Mouse (Mus musculus) lung, postnatal 36 days (tissue): Measurements from ENCODE around the gene Sufu.
A peak's percentile ranks its signal among the peaks of the same experiment; 100 is the strongest.

ENCODE experiments used
- DNase-seq: peaks from one replicate; pipeline ENCODE4 v3.0.0; 2022; ENCODE audit warnings: mixed read lengths

Gene Sufu

DNA sequence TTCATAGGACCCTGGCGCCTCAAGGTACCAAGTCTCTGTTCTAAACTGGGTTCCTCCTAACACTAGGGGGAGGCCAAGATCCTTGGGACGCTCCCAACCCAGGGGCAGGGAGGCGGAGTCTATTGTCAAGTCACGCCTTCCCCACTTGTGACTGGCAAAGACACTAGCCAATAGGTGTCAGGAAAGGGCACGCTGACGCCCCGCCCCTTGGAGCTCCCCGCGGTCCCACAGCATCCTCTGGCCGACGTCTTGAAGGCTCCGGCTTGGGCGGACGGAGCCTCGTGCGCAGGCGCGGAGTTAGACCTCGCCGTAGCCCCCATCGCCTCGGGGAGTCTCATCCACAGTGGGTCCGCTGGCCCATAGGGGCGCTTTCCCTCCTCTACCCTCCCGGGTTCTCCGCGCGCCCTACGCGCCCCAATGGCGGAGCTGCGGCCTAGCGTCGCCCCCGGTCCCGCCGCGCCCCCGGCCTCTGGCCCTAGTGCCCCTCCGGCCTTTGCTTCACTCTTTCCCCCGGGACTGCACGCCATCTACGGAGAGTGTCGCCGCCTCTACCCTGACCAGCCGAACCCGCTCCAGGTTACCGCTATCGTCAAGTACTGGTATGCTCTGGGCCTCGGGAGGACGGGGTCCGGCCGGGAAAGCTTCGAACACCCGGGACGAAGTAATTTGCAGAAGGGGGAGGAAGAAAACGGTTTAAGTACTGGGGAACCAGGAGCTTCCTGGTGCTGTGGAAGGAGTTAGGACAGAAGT lies at the start of gene Sufu:
Gene Sufu (plus strand): TSS at position 211 of the 750 bp plus-strand sequence.
- DNase-seq: peak; percentile 99

DNA sequence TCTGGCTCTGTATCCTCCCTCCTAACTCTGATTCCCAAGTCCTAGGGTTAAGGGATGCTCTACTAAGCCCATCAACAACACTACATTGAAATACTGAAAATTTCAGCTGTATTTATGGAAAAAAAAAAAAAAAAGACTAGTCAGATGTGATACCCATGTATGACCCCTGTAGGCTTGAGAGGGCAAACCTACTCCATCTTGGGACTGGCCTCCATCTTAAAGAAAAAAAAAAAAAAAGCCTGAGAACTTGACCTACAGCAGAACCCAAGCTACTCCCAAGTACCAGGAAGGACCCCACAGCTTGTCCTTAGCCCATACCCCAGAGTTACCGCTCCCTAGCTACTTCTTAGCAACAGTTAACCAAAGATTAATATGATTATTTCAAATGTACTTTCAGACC lies 49.5 kb upstream of the Sufu start:
- DNase-seq: no peak

DNA sequence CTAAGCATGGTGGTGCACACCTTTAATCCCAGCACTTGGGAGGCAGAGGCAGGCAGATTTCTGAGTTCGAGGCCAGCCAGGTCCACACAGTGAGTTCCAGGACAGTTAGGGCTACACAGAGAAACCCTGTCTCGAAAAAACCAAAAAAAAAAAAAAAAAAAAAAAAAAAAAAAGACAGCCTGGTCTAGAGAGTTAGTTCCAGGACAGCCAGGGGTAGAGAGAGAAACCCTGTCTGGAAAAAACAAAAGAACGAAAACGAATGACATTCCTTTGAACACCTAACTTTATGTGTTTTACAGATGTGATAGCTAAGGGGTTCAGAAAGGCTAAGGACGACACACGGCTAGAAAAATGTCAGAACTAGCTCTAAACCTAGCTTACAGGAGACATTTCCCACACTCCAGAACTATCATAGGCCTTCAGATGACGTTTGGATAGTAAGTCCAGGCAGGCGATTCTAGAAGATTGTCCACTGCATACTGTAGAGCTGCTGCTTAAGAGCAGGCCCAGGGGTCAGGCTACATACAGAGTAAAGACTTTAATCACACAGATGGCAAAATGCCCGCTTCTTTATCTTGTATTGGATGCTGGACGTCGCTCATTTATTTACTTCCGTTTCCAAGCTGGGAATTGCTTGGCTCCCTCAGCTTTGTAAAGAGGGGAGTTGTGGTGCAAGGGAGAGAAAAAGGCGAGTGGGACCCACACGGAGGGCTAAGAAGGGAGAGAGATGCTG lies 48.6 kb upstream of the Sufu start:
- DNase-seq: peak; percentile 20

DNA sequence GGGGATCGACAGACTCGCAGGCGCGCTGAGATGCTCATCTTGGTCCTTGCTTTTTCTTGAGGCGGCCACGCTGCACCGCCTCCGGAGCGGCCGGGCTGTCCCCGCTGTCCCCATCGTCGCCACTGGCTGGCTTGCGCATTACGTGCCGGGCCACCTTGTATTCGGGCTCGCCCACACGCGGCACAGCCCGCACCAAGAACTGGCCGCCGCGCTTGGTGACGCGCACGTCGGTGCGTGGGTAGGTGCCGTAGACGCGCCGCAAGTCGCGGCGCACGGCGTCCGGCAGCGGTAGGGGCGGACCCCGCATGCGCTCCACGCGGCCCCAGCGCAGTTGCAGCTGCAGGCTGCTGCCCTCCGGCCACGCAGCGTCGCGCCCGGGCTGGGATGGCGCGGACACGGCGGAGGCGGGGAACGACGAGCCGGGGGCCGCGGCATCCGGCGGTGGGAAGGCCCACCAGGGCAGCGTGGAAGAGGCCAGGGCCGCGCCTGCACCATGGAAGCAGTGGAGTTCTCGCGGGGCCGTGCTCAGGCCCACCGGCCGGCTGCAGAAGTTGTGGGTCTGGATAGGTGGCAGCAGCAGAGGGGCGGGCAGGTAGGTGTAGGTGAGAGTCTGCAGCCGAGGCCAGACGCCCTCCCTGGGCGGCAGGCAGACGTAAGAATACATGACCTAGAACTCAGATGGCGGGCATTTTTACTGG lies 47.8 kb upstream of the Sufu start:
- peak; percentile 71 for DNase-seq

DNA sequence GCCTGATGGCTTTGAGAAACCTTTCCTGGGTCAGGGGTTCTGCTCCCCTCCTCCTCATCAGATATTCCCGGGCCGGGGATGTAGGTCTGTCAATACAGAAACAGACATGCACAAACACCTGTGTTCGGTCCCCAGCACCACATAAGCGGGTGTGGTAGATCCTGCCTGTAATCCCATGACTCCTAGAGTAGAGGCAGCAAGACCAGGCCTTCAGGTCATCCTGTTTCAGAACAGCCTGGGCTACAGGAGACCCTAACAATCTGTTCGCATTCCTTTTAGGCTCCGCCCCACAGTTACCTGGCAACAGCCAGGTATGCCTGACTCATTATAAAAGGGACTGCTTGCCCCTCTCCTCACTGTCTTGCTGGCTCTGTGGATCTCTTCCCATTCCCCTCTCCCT lies 47.1 kb upstream of the Sufu start:
- DNase-seq: no peak

- DNase-seq: peak; percentile 68
Observed at GRCm38 (mm10) chr19:46350168-46350932, 46.3 kb upstream of the Sufu start, which contains the start of gene 2310034G01Rik. Gene 2310034G01Rik, minus strand, starts transcription at chr19:46350302.

- DNase-seq: peak; percentile 92
Observed at GRCm38 (mm10) chr19:46356701-46357138, 40.0 kb upstream of the Sufu start.

DNA sequence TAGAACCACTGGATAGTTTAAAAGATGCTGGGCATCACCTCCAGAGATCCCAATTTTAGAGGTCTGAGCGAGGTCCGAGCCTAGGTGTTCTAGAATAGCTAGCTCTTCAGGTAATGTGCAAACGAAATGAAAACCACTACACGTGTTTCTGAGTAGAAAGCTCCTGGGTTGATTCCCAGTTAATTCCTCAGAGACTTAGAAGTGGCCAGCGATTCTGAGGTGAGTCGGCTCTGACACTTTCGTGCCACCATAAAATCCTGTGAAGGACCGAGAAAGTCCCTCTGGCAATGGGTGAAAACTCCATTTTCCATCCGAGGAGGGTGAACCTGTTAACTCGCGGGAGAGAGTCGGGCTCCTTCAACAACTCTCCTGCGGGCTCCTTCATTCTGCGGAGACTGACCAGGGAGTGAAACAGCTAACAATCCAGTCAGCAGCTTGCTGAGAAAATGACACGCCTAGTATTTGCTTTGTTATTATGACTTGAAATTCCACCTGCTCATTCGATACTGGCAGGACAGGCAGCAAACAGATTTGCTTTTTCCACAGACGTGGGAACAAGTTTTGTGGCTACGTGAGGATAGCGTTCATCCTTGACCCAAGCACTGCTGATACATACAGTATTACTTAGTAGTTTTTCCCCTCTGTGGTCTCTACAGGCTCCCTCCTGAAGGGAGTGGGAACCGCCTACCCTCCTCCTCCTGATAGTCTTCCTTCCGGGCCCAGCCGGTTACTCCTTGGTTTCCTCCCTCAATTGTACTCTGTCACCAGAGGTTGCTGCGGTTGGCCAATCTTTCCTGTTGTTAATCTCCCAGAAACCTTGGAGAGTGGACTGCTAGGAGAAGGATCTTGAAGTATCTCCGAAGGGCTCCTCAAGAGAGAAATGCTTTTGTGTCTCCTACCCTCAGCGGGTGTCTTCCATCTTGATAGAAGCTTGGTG lies 39.1 kb upstream of the Sufu start:
- DNase-seq: peak; percentile 57

- peak; percentile 29 for DNase-seq
Observed at GRCm38 (mm10) chr19:46358381-46358780, 38.3 kb upstream of the Sufu start.

- DNase-seq: no peak
Observed at GRCm38 (mm10) chr19:46362104-46362503, 34.6 kb upstream of the Sufu start.

DNA sequence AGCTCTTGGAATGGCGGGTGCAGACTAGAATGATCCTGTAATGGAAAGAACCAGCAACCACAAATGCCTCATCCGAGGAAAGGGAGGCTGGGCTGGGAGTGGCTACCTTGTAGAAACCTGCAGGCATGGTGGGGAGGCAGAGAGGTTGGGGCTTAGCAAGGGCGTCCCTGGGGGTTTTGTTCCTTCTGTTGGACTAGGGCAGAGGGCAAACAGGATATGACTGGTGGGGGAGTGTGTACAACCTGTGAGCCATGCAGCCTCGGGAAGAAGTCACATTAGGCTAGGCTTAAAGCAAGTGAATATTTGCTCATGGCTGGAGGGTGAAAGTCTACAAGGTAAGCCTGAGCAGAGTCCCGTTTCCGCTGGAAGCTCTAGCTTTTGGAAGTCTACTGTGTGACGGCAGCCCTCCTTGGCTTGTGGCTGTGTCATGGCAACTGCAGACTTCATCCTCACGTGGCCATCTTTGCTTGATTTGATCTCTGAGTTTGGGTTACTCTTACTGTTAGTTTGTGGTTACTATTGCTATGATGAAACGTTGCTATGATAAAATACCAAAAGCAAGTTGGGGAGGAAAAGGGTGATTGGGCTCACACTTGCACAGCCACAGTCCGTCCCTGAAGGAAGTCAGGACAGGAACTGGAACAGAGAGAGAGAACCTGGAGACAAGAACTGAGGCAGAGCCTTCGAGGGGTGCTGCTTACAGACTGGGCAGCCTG lies 33.2 kb upstream of the Sufu start:
- DNase-seq: no peak

GRCm38 (mm10) chr19:46367798-46368590 lies 28.7 kb upstream of the Sufu start:
- DNase-seq: no peak

DNA sequence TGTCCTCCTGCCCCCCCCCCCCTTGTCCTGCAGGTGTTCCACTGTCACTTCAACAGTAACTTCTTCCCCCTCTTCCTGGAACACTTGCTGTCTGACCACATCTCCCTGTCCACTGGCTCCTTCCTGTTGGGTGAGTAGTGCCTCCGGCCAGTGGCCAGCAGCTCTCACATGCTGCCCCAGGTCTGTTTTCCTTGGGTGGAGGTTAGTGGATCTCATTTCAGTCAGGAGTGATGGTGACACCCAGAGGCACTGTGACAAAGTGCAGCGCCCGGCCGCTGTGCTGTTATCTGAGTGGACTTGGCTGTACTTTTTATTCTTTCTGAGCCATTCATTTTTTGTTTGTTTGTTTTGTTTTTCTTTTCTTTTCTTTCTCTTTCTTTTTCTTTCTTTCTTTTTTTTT lies 27.5 kb upstream of the Sufu start:
- peak; percentile 87 for DNase-seq

- no peak for DNase-seq
Observed at GRCm38 (mm10) chr19:46374477-46375088, 22.1 kb upstream of the Sufu start.

DNA sequence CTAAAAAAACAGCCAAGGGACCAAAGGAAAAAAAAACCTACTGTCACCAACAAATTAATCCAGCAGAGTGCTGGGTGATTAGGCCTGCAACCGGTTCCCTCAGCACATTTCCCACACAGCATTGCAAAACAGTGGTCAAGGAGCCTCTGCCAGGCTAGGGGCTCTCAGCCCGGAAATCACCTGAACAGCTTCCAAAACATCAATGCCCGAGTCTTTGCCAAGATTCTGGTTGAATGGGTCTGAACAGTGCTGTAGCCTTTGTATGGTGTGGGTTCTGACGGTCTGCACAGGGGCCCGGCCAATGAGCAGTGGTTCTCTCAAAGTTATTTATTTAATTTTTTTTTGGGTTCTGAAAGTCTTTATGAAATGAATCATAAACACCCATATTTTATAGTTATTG lies 21.2 kb upstream of the Sufu start:
- DNase-seq: peak; percentile 56

DNA sequence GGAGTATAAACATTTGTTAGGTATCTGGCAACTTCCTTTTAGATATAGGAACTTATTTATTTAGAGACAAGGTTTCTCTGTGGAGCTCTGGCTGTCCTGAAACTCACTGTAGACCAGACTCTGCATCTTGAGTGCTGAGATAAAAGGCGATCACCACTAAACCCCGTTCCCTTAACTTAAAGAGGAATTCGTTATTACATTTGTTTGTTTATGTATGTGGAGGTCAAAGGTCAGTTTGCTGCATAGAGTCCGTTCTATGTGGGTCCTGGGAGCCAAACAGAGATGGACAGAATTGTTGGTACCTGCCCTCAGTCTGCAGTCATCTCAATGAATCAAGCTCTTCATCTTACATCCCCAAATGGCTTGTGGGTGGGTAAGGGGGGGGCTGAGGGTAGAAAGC lies 20.8 kb upstream of the Sufu start:
- DNase-seq: no peak

DNA sequence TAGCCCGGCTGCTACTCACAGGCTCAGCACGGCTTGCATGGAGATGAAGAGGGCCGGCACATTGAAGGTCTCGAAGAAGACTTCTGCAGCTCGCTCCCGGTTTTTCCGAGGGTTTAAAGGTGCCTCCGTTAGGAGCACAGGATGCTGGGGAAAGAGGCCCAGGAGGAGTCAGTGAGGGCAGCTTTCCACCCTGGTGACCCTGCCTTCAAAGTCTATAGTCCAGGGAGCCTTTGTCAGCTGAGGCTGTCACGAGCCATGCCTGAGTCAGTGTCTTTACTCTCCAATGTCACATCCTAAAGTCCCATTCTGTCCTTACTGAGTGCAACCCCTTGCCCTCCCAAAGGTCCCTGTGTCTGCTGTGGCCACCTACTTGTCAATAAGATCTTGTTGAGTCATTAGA lies 14.4 kb upstream of the Sufu start:
- DNase-seq: no peak

DNA sequence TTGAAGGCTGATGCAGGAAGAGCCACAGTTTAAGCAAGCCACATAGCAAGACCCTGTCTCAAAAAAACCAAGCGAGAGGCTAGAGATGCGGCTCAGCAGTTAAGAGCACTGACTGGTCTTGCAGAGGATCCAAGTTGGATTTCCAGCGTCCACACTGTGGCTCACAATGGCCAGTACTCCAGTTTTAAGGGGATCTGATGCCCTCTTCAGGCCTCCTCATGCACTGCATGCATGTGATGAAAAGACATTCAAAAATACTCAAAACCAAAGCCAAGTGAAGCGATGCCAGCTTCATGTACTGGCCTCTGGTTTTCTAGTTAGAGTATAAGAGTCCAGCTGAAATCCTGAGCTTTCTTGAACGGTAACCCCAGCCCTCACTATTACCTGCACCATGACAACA lies 6.8 kb upstream of the Sufu start:
- DNase-seq: peak; percentile 35

GRCm38 (mm10) chr19:46392018-46392417 lies 4.7 kb upstream of the Sufu start:
- peak; percentile 76 for DNase-seq

DNA sequence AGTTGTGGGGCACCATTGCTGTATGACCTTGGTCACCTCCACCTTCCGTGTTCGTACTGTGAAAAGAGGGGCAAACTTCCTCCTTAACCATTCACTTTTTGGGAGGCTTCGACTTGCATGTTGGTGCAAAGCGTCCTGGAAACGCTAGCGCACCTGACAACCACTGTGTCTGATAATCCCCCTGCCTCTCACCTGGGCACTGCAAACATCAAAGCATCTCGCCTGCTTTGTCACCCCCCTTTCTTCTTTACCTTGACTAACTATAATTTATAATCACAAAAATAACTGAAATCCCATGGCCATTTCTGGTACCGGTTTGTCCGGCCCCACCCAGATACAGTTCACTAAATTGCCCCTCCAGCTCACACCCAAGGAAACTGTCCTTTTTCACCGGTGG lies 2.0 kb upstream of the Sufu start:
- DNase-seq: no peak
